Mouse (Mus musculus) brain, adult 2 months (tissue): ENCODE results near the gene Gm20929.
"Not testable (repeated sequence)": the region's sequence is repeated elsewhere in the genome, so short reads cannot be mapped to it uniquely, and the experiment has no call there.

Source experiments
- DNase-seq: peaks from one replicate; pipeline ENCODE4 v3.0.0; 2011; ENCODE audit warnings: low read depth, low spot score

Gene Gm20929

GRCm38 (mm10) chrY:53843649-53844048, at the start of gene Gm20929:
Gene Gm20929, plus strand, starts transcription at chrY:53843949.
- DNase-seq = not testable (repeated sequence)
